Mouse (Mus musculus) ES-E14 (cell line): ENCODE results near the gene Rapgef6.

ENCODE experiments used
- CHD2 ChIP-seq: IDR thresholded peaks from 2 replicates; pipeline ENCODE4 v1.6.1; 2014; ENCODE audit warnings: mild to moderate bottlenecking, low read depth, low read length, inconsistent platforms
- HCFC1 ChIP-seq: IDR thresholded peaks from 2 replicates; pipeline ENCODE4 v1.6.1; 2012; ENCODE audit warnings: low read length, inconsistent platforms, borderline replicate concordance; ENCODE audit not compliant: insufficient read depth
- MAFK ChIP-seq: IDR thresholded peaks from 2 replicates; pipeline ENCODE4 v1.6.1; 2014; ENCODE audit warnings: mild to moderate bottlenecking, low read depth, low read length, inconsistent platforms; ENCODE audit not compliant: insufficient read depth

DNA sequence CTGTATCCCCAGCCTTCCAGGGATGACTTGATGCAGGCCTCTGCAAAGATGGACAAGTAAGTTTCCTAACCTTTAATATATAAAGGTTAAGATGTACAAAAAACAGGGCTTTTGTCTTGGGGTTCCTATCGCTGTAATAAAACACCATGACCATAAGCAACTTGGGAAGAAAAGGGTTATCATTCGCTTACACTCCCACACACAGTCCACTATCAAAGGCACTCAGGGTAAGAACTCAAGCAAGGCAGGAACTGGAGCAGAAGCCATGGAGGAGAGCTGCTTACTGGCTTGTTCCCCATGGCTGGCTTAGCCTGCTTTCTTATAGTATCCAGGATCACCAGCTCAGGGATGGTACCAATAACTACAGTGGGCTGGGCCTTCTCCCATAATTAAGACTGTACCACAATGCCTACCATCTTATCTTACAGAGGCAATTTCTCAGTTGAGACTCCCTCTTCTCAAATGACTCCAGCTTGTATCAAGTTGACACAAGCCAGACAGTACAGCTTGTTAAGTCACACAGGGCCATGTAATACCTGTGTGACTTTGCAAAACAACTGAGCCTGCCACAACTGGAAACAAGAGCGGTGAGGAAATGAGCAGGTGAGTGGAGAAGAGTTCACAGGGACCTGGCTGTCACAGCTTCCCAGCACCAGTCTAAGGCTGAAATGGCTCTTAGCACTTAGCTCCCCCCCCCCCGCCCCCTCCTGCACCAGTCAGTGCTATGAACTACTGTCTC, 216.5 kb downstream of the Rapgef6 start:
- TF ChIP-seq CHD2 (no peak), HCFC1 (no peak), MAFK (no peak)
